ENCODE assay signal across 22 mouse cellular contexts in genomic region chr11:44962746-44963440, GRCm38 (mm10).
"Had no signal": no experiment of that assay in that cellular context is flagged by ENCODE, and none has a peak within 500 bp of the region (broad histone marks: within the 10 kb centered on the region; RNA-seq: fewer than 3 reads in every experiment).

No protein-coding gene starts in this region.

- DNase-seq: kidney, postnatal 10 days; kidney, postnatal 36 days; layer of hippocampus, postnatal 36 days; lung, adult 18-20 months; lung, postnatal 10 days; lung, postnatal 36 days; thymus, adult 2 months; thymus, postnatal 14 days; thymus, postnatal 4 days had no signal

- H3K4me3 ChIP-seq: kidney, embryonic 15.5 days; left cerebral cortex, adult 2 months; limb, embryonic 12.5 days; limb, embryonic 15.5 days; liver, embryonic 12.5 days; liver, embryonic 15.5 days; lung, embryonic 15.5 days; megakaryocyte, embryonic 14.5 days; midbrain, embryonic 10.5 days; midbrain, embryonic 13.5 days; myocyte; neural tube, embryonic 13.5 days had no signal

- H3K27ac ChIP-seq: kidney, embryonic 15.5 days; left cerebral cortex, adult 2 months; limb, embryonic 12.5 days; limb, embryonic 15.5 days; liver, embryonic 12.5 days; liver, embryonic 15.5 days; lung, embryonic 15.5 days; midbrain, embryonic 10.5 days; midbrain, embryonic 13.5 days; neural tube, embryonic 13.5 days; stomach, postnatal 0 days had no signal
